Mouse (Mus musculus) MEL (cell line): ENCODE measurements at regions not wholly inside any gene's neighbourhood (a gene's known extent, or its start where the extent isn't known, plus 50 kb on each side); places are given as distances from the start of the nearest gene placed in this dataset.

Experiments used
- CTCF ChIP-seq, 3 experiments: IDR thresholded peaks in 2 of 3; conservative IDR thresholded peaks in 1 of 3; 2 replicates each; pipeline ENCODE4 v1.5.1; 2011 to 2012; ENCODE audit warnings: low read length in 3 of 3, low read depth in 2 of 3, mild to moderate bottlenecking in 2 of 3, improper control_type of control experiment in 1 of 3, inconsistent platforms in 1 of 3, mixed read lengths in 1 of 3, moderate library complexity in 1 of 3; ENCODE audit not compliant: control insufficient read depth in 1 of 3, insufficient read depth in 1 of 3, poor library complexity in 1 of 3, severe bottlenecking in 1 of 3
- EP300 ChIP-seq, 2 experiments: IDR thresholded peaks; 2 replicates each; pipeline ENCODE4 v1.6.1; 2011; ENCODE audit warnings: improper control_type of control experiment in 2 of 2, low read length in 2 of 2, low read depth in 1 of 2, mild to moderate bottlenecking in 1 of 2
- GABPA ChIP-seq: IDR thresholded peaks from 2 replicates; pipeline ENCODE4 v1.6.1; 2012; ENCODE audit warnings: low read depth, mild to moderate bottlenecking, inconsistent platforms, low read length, improper control_type of control experiment, moderate library complexity
- GATA1 ChIP-seq: IDR thresholded peaks from 2 replicates; pipeline ENCODE4 v1.6.1; 2011; ENCODE audit warnings: low read depth, low read length, improper control_type of control experiment
- HCFC1 ChIP-seq: IDR thresholded peaks from 2 replicates; pipeline ENCODE4 v1.6.1; 2012; ENCODE audit warnings: low read depth, mild to moderate bottlenecking, inconsistent platforms, low read length, improper control_type of control experiment, moderate library complexity
- POLR2A ChIP-seq, 2 experiments: IDR thresholded peaks; 2 replicates each; pipeline ENCODE4 v1.6.1; 2011 to 2012; ENCODE audit warnings: low read length in 2 of 2, mild to moderate bottlenecking in 2 of 2, control low read depth in 1 of 2, improper control_type of control experiment in 1 of 2, low read depth in 1 of 2, moderate library complexity in 1 of 2; ENCODE audit not compliant: control insufficient read depth in 1 of 2, insufficient read depth in 1 of 2, poor library complexity in 1 of 2
- SIN3A ChIP-seq: IDR thresholded peaks from 2 replicates; pipeline ENCODE4 v1.6.1; 2012; ENCODE audit warnings: low read length, improper control_type of control experiment, inconsistent platforms
- USF1 ChIP-seq: IDR thresholded peaks from 2 replicates; pipeline ENCODE4 v1.6.1; 2014; ENCODE audit warnings: low read depth, mild to moderate bottlenecking, inconsistent platforms, low read length, improper control_type of control experiment, moderate library complexity
- USF2 ChIP-seq, 2 experiments: IDR thresholded peaks; 2 replicates each; pipeline ENCODE4 v1.6.1; 2011 to 2012; ENCODE audit warnings: improper control_type of control experiment in 2 of 2, low read length in 2 of 2, borderline replicate concordance in 1 of 2, inconsistent platforms in 1 of 2, low read depth in 1 of 2, mild to moderate bottlenecking in 1 of 2; ENCODE audit not compliant: insufficient read depth in 1 of 2
- ZNF384 ChIP-seq: IDR thresholded peaks from 2 replicates; pipeline ENCODE4 v1.6.1; 2012; ENCODE audit warnings: low read depth, mild to moderate bottlenecking, inconsistent platforms, low read length, improper control_type of control experiment

GRCm38 (mm10) chr3:20732005-20732404 is 365.0 kb upstream of the Agtr1b start:
- no peak for TF ChIP-seq HCFC1
- no peak for TF ChIP-seq EP300 (IDR thresholded peaks at IDR 0.05; ENCODE audit: low read depth in 1 of 2, low read length in 2 of 2)
- no peak for TF ChIP-seq USF1
- TF ChIP-seq CTCF (IDR thresholded peaks at IDR 0.05 in 2 of 3, conservative IDR thresholded peaks at IDR 0.05 in 1 of 3; ENCODE audit: control insufficient read depth in 1 of 3, insufficient read depth in 1 of 3, low read depth in 2 of 3, low read length in 3 of 3, poor library complexity in 1 of 3, severe bottlenecking in 1 of 3) = no peak
- TF ChIP-seq POLR2A (IDR thresholded peaks at IDR 0.05; ENCODE audit: control insufficient read depth in 1 of 2, insufficient read depth in 1 of 2, low read depth in 1 of 2, low read length in 2 of 2, poor library complexity in 1 of 2) = no peak
- TF ChIP-seq GATA1 = no peak
- TF ChIP-seq USF2 (IDR thresholded peaks at IDR 0.05; ENCODE audit: borderline replicate concordance in 1 of 2, insufficient read depth in 1 of 2, low read depth in 1 of 2, low read length in 2 of 2) = no peak
- no peak for TF ChIP-seq SIN3A
- no peak for TF ChIP-seq ZNF384
- TF ChIP-seq GABPA = no peak
